Mouse (Mus musculus): ENCODE data around the gene Hmgb1.
A peak's percentile ranks its signal among the peaks of the same experiment; 100 is the strongest.

- TF ChIP-seq CTCF (IDR thresholded peaks at IDR 0.05; ENCODE audit: borderline replicate concordance, extremely low read depth, insufficient read depth, insufficient read length): peak; percentile 27; the same call in 1 of the 2 replicates
- TF ChIP-seq POLR2A (IDR thresholded peaks at IDR 0.05; ENCODE audit: borderline replicate concordance, extremely low read depth, insufficient read depth, insufficient read length, poor library complexity, severe bottlenecking): no peak
These were observed 82.4 kb downstream of the Hmgb1 start for GRCm38 (mm10) chr5:149101869-149102268.
